In the genomic region with DNA sequence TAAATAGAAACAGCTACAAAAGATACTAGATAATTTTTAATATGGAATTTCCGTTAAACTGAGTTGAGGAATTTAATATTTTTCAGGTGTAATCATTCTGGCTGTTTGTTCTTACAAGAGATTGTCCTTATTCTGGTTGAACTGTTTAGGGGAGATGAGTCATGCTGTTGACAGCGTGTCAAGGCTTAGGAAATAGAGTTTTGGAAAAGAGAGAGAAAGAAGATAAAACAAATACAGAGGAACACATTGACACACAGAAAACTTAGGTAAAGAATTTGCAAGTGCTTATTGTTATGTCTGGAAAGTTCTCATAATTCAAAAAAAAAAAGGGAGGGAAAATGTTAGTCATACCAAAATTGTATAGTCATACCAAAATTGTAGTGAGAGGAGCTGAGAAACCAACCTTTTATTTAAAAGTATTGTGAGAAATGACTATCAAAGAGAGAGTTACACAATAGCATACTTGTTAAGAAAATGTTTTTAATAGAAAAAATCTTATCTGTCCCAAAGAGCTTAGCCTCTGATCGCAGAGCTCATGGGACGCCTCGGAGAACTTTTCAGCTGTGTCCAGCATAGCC, we compare ENCODE assay signal across 19 mouse cellular contexts. TPM values are rescaled to one million over a fixed set of nuclear protein-coding genes. Genes with fewer than 3 reads are reported as not detected.
DNase-seq lines count a peak whose midpoint lies in the region; ATAC-seq and TF ChIP-seq lines count a peak whose summit lies in the region.
"Had no signal": no experiment of that assay in that cellular context is flagged by ENCODE, and none has a peak within 500 bp of the region (broad histone marks: within the 10 kb centered on the region; RNA-seq: fewer than 3 reads in every experiment).

No protein-coding gene starts in this region.

- H3K36me3 ChIP-seq in CH12.LX (replicated peaks in 1 of 2; ENCODE audit: control insufficient read depth in 1 of 2, insufficient read depth in 1 of 2, low read length in 1 of 2) = no peaks in the 10 kb centered on the region
- H3K36me3 ChIP-seq in forebrain, postnatal 0 days (ENCODE audit: insufficient read depth) = no peaks in the 10 kb centered on the region
- H3K36me3 ChIP-seq: embryonic facial prominence, embryonic 15.5 days; forebrain, embryonic 12.5 days; heart, embryonic 13.5 days; hindbrain, embryonic 15.5 days; intestine, embryonic 15.5 days had no signal

- DNase-seq in 416B (ENCODE audit: low read depth) = peak; percentile 40
- DNase-seq in CH12.LX (ENCODE audit: extremely low read depth) = peak; percentile 25
- DNase-seq in urinary bladder, postnatal 14 days (ENCODE audit: low spot score) = no peak
- no peak for DNase-seq in T-cell, adult 2 months (ENCODE audit: low spot score)
- DNase-seq in forebrain, postnatal 0 days = no peak
- no peak for DNase-seq in kidney, adult 9 months
- DNase-seq: adrenal gland, adult 8-10 months; cerebellum, adult 8-10 months; cerebellum, postnatal 14 days; embryo, embryonic 11 days; gastrocnemius, postnatal 36 days; heart, postnatal 36 days; kidney, adult 18-20 months had no signal

- WGBS in forebrain, postnatal 0 days = 96% methylated on average over 5 of the region's 5 CpGs

- no peak for TF ChIP-seq CTCF in CH12.LX (conservative IDR thresholded peaks at IDR 0.05 in 1 of 2, IDR thresholded peaks at IDR 0.05 in 1 of 2; ENCODE audit: low read depth in 2 of 2, low read length in 2 of 2)
- no peak for TF ChIP-seq CTCF in embryonic fibroblast, embryonic 13.5 days (IDR thresholded peaks at IDR 0.05; ENCODE audit: borderline replicate concordance, insufficient read depth, low read length)
- TF ChIP-seq CTCF in forebrain, postnatal 0 days (IDR thresholded peaks at IDR 0.05; ENCODE audit: low read depth) = no peak

- H3K4me3 ChIP-seq in CH12.LX (replicated peaks in 1 of 3; ENCODE audit: low read depth in 2 of 3, low read length in 2 of 3, poor library complexity in 1 of 3) = no peak overlapping the region
- H3K4me3 ChIP-seq in embryonic fibroblast, embryonic 13.5 days (ENCODE audit: insufficient read depth, low read length) = no peak overlapping the region
- H3K4me3 ChIP-seq in forebrain, postnatal 0 days (ENCODE audit: low read depth, low read length) = no peak overlapping the region
- H3K4me3 ChIP-seq: embryonic facial prominence, embryonic 15.5 days; forebrain, embryonic 12.5 days; heart, embryonic 13.5 days; hindbrain, embryonic 15.5 days; intestine, embryonic 15.5 days had no signal

- no peak overlapping the region for H3K27ac ChIP-seq in CH12.LX (ENCODE audit: insufficient read depth, low read depth)
- peak overlapping the region; percentile 82 for H3K27ac ChIP-seq in embryonic fibroblast, embryonic 13.5 days (ENCODE audit: insufficient read depth, low read length)
- no peak overlapping the region for H3K27ac ChIP-seq in forebrain, postnatal 0 days (ENCODE audit: low read depth, low read length)
- H3K27ac ChIP-seq: embryonic facial prominence, embryonic 15.5 days; forebrain, embryonic 12.5 days; heart, embryonic 13.5 days; hindbrain, embryonic 15.5 days; intestine, embryonic 15.5 days had no signal

- no peaks in the 10 kb centered on the region for H3K79me2 ChIP-seq in CH12.LX (replicated peaks; ENCODE audit: control insufficient read depth, extremely low read depth, insufficient read depth, poor library complexity, severe bottlenecking)

- H3K9ac ChIP-seq in CH12.LX (ENCODE audit: insufficient read depth, low read depth) = no peak overlapping the region
- no peak overlapping the region for H3K9ac ChIP-seq in forebrain, postnatal 0 days
- H3K9ac ChIP-seq: embryonic facial prominence, embryonic 15.5 days; forebrain, embryonic 12.5 days; heart, embryonic 13.5 days; hindbrain, embryonic 15.5 days; intestine, embryonic 15.5 days had no signal

- TF ChIP-seq EP300 in CH12.LX (IDR thresholded peaks at IDR 0.05; ENCODE audit: low read length) = peak; percentile 80

- no peak for TF ChIP-seq RAD21 in CH12.LX (IDR thresholded peaks at IDR 0.05; ENCODE audit: low read depth, low read length)

- no peaks in the 10 kb centered on the region for H3K27me3 ChIP-seq in CH12.LX (replicated peaks)
- H3K27me3 ChIP-seq in forebrain, postnatal 0 days (ENCODE audit: insufficient read depth, low read length) = no peaks in the 10 kb centered on the region
- H3K27me3 ChIP-seq: embryonic facial prominence, embryonic 15.5 days; forebrain, embryonic 12.5 days; heart, embryonic 13.5 days; hindbrain, embryonic 15.5 days; intestine, embryonic 15.5 days had no signal

- TF ChIP-seq POLR2A in CH12.LX (IDR thresholded peaks at IDR 0.05; ENCODE audit: low read depth, low read length) = no peak
- TF ChIP-seq POLR2A in embryonic fibroblast, embryonic 13.5 days (IDR thresholded peaks at IDR 0.05; ENCODE audit: low read depth, low read length) = no peak

- peaks cover 0 to 16% of the 10 kb centered on the region in 2 experiments; a peak in 3 of 4 replicates for H3K4me1 ChIP-seq in CH12.LX (ENCODE audit: control insufficient read depth in 1 of 2, insufficient read depth in 2 of 2)
- H3K4me1 ChIP-seq in embryonic fibroblast, embryonic 13.5 days (ENCODE audit: control insufficient read depth, insufficient read depth, low read length) = peaks cover 6% of the 10 kb centered on the region; the same call in 1 of the 2 replicates
- no peaks in the 10 kb centered on the region for H3K4me1 ChIP-seq in forebrain, postnatal 0 days (ENCODE audit: insufficient read depth)
- H3K4me1 ChIP-seq: embryonic facial prominence, embryonic 15.5 days; forebrain, embryonic 12.5 days; heart, embryonic 13.5 days; hindbrain, embryonic 15.5 days; intestine, embryonic 15.5 days had no signal

- in situ Hi-C loops in CH12.LX (cut with MboI; ENCODE audit: low pct_ligation_motif_present, low pct_unique_long_range_greater_than_20kb, low sequenced_read_pairs) = no loop called here

- no peak for ATAC-seq in forebrain, postnatal 0 days
- ATAC-seq: intestine, embryonic 15.5 days had no signal

- H3K9me3 ChIP-seq in CH12.LX (replicated peaks; ENCODE audit: low read length) = no peaks in the 10 kb centered on the region
- no peaks in the 10 kb centered on the region for H3K9me3 ChIP-seq in forebrain, postnatal 0 days (ENCODE audit: low read length)
- H3K9me3 ChIP-seq: embryonic facial prominence, embryonic 15.5 days; forebrain, embryonic 12.5 days; heart, embryonic 13.5 days; hindbrain, embryonic 15.5 days; intestine, embryonic 15.5 days had no signal

- dilution Hi-C loops in CH12.LX (cut with MboI; ENCODE audit: extremely low pct_ligation_motif_present, extremely low pct_unique_long_range_greater_than_20kb, low sequenced_read_pairs) = no loop called here

- no peak overlapping the region for H3K4me2 ChIP-seq in CH12.LX (ENCODE audit: insufficient read depth, low read depth, poor library complexity, severe bottlenecking)
- H3K4me2 ChIP-seq in forebrain, postnatal 0 days (ENCODE audit: low read depth) = no peak overlapping the region
- H3K4me2 ChIP-seq: embryonic facial prominence, embryonic 15.5 days; forebrain, embryonic 12.5 days; heart, embryonic 13.5 days; hindbrain, embryonic 15.5 days; intestine, embryonic 15.5 days had no signal

TF ChIP-seq in CH12.LX, 34 proteins besides CTCF, POLR2A, EP300 and RAD21:
- TF ChIP-seq JUND (conservative IDR thresholded peaks at IDR 0.05; ENCODE audit: low read depth, low read length) = peak; percentile 84
- TF ChIP-seq TBP (conservative IDR thresholded peaks at IDR 0.05; ENCODE audit: low read depth, low read length) = no peak
- TF ChIP-seq JUN (IDR thresholded peaks at IDR 0.05; ENCODE audit: insufficient read depth, low read depth, low read length) = peak; percentile 84
- no peak for TF ChIP-seq CHD1 (IDR thresholded peaks at IDR 0.05; ENCODE audit: low read depth, low read length)
- peak; percentile 27; the same call in 1 of the 2 replicates for TF ChIP-seq ETS1 (conservative IDR thresholded peaks at IDR 0.05; ENCODE audit: low read depth, low read length)
- peak; percentile 58; the same call in 1 of the 2 replicates for TF ChIP-seq IRF4 (IDR thresholded peaks at IDR 0.05; ENCODE audit: low read depth, low read length)
- TF ChIP-seq ZNF384 (IDR thresholded peaks at IDR 0.05; ENCODE audit: low read depth, low read length) = peak; percentile 82

RNA-seq across cellular contexts. Expression of a gene that starts 17.4 kb away (rescaled TPM):
- total RNA-seq in CH12.LX (2012; rRNA removed) (0.08 TPM in 1 of 2 replicates, not detected in the other), CH12.LX (2014; rRNA removed) (not detected in 2 replicates)
- not detected in 2 replicates for polyA plus RNA-seq in CH12.LX (2012; ENCODE audit: insufficient read length, low read depth)
- polyA plus RNA-seq in embryonic fibroblast, embryonic 13.5 days (2011; ENCODE audit: insufficient read length, low read depth, missing spikeins) = 1.4 and 1.9 TPM in 2 replicates
- total RNA-seq in forebrain, postnatal 0 days (2014; rRNA removed) = 0.46 and 0.62 TPM in 2 replicates
- 0.42 and 0.56 TPM in 2 replicates for polyA plus RNA-seq in forebrain, postnatal 0 days (2015; fragmentation: Nextera tagmentation; extraction: Ambion mirVana)

Comparison
In these comparisons a context has a peak if more than half of its experiments do, and no peak if none do; other contexts are left out.
1. DNase-seq: peak in 416B (single experiment) and CH12.LX (single experiment); none in urinary bladder, postnatal 14 days (single experiment), T-cell, adult 2 months (single experiment), forebrain, postnatal 0 days (single experiment) and kidney, adult 9 months (single experiment).